Mouse (Mus musculus) MEL (cell line): ENCODE results near the gene Gripap1. TPM values are rescaled to one million over a fixed set of nuclear protein-coding genes. Genes with fewer than 3 reads are reported as not detected.
"Not testable (repeated sequence)": the region's sequence is repeated elsewhere in the genome, so short reads cannot be mapped to it uniquely, and the experiment has no call there.

ENCODE experiments used
- DNase-seq: peaks from one replicate; pipeline ENCODE4 v3.0.0; 2011; ENCODE audit warnings: low read depth, low spot score
- H3K27ac ChIP-seq: 2 replicates; pipeline ENCODE4 v1.5.1; 2012; ENCODE audit warnings: low read depth, mild to moderate bottlenecking, control low read depth, low read length, moderate library complexity; ENCODE audit not compliant: control insufficient read depth
- H3K27me3 ChIP-seq, 2 experiments: fragments of 150-350 bp in 1 of 2; sonication (generic) in 1 of 2; 2 replicates each; pipeline ENCODE4 v1.6.1; 2012; ENCODE audit warnings: low read length in 2 of 2, mild to moderate bottlenecking in 2 of 2, improper control_type of control experiment in 1 of 2, moderate library complexity in 1 of 2; ENCODE audit not compliant: insufficient read depth in 2 of 2, control insufficient read depth in 1 of 2
- H3K36me3 ChIP-seq, 2 experiments: 2 replicates each; pipeline ENCODE4 v1.6.1; 2012 to 2014; ENCODE audit warnings: low read length in 2 of 2, improper control_type of control experiment in 1 of 2, inconsistent platforms in 1 of 2, mild to moderate bottlenecking in 1 of 2; ENCODE audit not compliant: insufficient read depth in 2 of 2, control insufficient read depth in 1 of 2
- H3K4me1 ChIP-seq, 2 experiments: fragments of 150-350 bp in 1 of 2; sonication (generic) in 1 of 2; 2 replicates each; pipeline ENCODE4 v1.6.1; 2012; ENCODE audit warnings: low read length in 2 of 2, improper control_type of control experiment in 1 of 2, mild to moderate bottlenecking in 1 of 2; ENCODE audit not compliant: insufficient read depth in 2 of 2, control insufficient read depth in 1 of 2
- H3K4me3 ChIP-seq, 2 experiments: fragments of 150-350 bp in 1 of 2; sonication (generic) in 1 of 2; 2 replicates each; pipeline ENCODE4 v1.5.1; 2012; ENCODE audit warnings: low read depth in 2 of 2, low read length in 2 of 2, mild to moderate bottlenecking in 2 of 2, moderate library complexity in 2 of 2, control low read depth in 1 of 2, improper control_type of control experiment in 1 of 2; ENCODE audit not compliant: control insufficient read depth in 1 of 2, insufficient read depth in 1 of 2
- H3K79me2 ChIP-seq: 2 replicates; pipeline ENCODE4 v1.6.1; 2012; ENCODE audit warnings: mild to moderate bottlenecking, low read length, moderate library complexity; ENCODE audit not compliant: control insufficient read depth, poor library complexity, insufficient read depth
- H3K9ac ChIP-seq: 2 replicates; pipeline ENCODE4 v1.6.1; 2012; ENCODE audit warnings: low read depth, mild to moderate bottlenecking, control low read depth, low read length, moderate library complexity; ENCODE audit not compliant: control insufficient read depth, poor library complexity, severe bottlenecking
- H3K9me3 ChIP-seq: fragments of 150-350 bp; sonication (generic); replicated peaks from 2 replicates; pipeline ENCODE4 v1.6.1; 2012; ENCODE audit warnings: mild to moderate bottlenecking, low read length, improper control_type of control experiment, moderate library complexity; ENCODE audit not compliant: insufficient read depth
- CHD1 ChIP-seq: IDR thresholded peaks from 2 replicates; pipeline ENCODE4 v1.6.1; 2012; ENCODE audit warnings: low read depth, mild to moderate bottlenecking, inconsistent platforms, low read length, improper control_type of control experiment
- CHD2 ChIP-seq: IDR thresholded peaks from 2 replicates; pipeline ENCODE4 v1.6.1; 2011; ENCODE audit warnings: low read length, improper control_type of control experiment
- CTCF ChIP-seq, 3 experiments: IDR thresholded peaks in 2 of 3; conservative IDR thresholded peaks in 1 of 3; 2 replicates each; pipeline ENCODE4 v1.5.1; 2011 to 2012; ENCODE audit warnings: low read length in 3 of 3, low read depth in 2 of 3, mild to moderate bottlenecking in 2 of 3, improper control_type of control experiment in 1 of 3, inconsistent platforms in 1 of 3, mixed read lengths in 1 of 3, moderate library complexity in 1 of 3; ENCODE audit not compliant: control insufficient read depth in 1 of 3, insufficient read depth in 1 of 3, poor library complexity in 1 of 3, severe bottlenecking in 1 of 3
- E2F4 ChIP-seq: IDR thresholded peaks from 2 replicates; pipeline ENCODE4 v1.6.1; 2011; ENCODE audit warnings: low read depth, low read length, improper control_type of control experiment, borderline replicate concordance
- ETS1 ChIP-seq: IDR thresholded peaks from 2 replicates; pipeline ENCODE4 v1.6.1; 2012; ENCODE audit warnings: low read depth, mild to moderate bottlenecking, inconsistent platforms, low read length, improper control_type of control experiment, moderate library complexity
- HCFC1 ChIP-seq: IDR thresholded peaks from 2 replicates; pipeline ENCODE4 v1.6.1; 2012; ENCODE audit warnings: low read depth, mild to moderate bottlenecking, inconsistent platforms, low read length, improper control_type of control experiment, moderate library complexity
- KAT2A ChIP-seq: conservative IDR thresholded peaks from 2 replicates; pipeline ENCODE4 v1.6.1; 2012; ENCODE audit warnings: low read depth, low read length, improper control_type of control experiment, inconsistent platforms
- MXI1 ChIP-seq: IDR thresholded peaks from 2 replicates; pipeline ENCODE4 v1.6.1; 2011; ENCODE audit warnings: mild to moderate bottlenecking, low read depth, low read length, improper control_type of control experiment
- MYC ChIP-seq: IDR thresholded peaks from 2 replicates; pipeline ENCODE4 v1.6.1; 2011; ENCODE audit warnings: low read depth, mild to moderate bottlenecking, low read length, improper control_type of control experiment, moderate library complexity
- NELFE ChIP-seq: IDR thresholded peaks from 2 replicates; pipeline ENCODE4 v1.6.1; 2011; ENCODE audit warnings: low read depth, low read length, improper control_type of control experiment
- POLR2AphosphoS5 ChIP-seq: IDR thresholded peaks from 2 replicates; pipeline ENCODE4 v1.6.1; 2012; ENCODE audit warnings: low read depth, borderline replicate concordance, mild to moderate bottlenecking, inconsistent platforms, low read length, moderate library complexity, mixed read lengths
- RAD21 ChIP-seq: IDR thresholded peaks from 2 replicates; pipeline ENCODE4 v1.6.1; 2011; ENCODE audit warnings: mild to moderate bottlenecking, low read depth, low read length, improper control_type of control experiment
- RCOR1 ChIP-seq: IDR thresholded peaks from 2 replicates; pipeline ENCODE4 v1.6.1; 2012; ENCODE audit warnings: low read depth, mild to moderate bottlenecking, inconsistent platforms, low read length, improper control_type of control experiment
- SIN3A ChIP-seq: IDR thresholded peaks from 2 replicates; pipeline ENCODE4 v1.6.1; 2012; ENCODE audit warnings: low read length, improper control_type of control experiment, inconsistent platforms
- SMC3 ChIP-seq: IDR thresholded peaks from 2 replicates; pipeline ENCODE4 v1.6.1; 2011; ENCODE audit warnings: low read depth, low read length, improper control_type of control experiment
- TBP ChIP-seq: IDR thresholded peaks from 2 replicates; pipeline ENCODE4 v1.8.0; 2011; ENCODE audit warnings: low read depth, low read length, improper control_type of control experiment
- ZC3H11A ChIP-seq: IDR thresholded peaks from 2 replicates; pipeline ENCODE4 v1.6.1; 2012; ENCODE audit warnings: low read depth, mild to moderate bottlenecking, inconsistent platforms, low read length, improper control_type of control experiment
- ZNF384 ChIP-seq: IDR thresholded peaks from 2 replicates; pipeline ENCODE4 v1.6.1; 2012; ENCODE audit warnings: low read depth, mild to moderate bottlenecking, inconsistent platforms, low read length, improper control_type of control experiment
- polyA plus RNA-seq, 2 experiments: library from polyadenylated mRNA; stranded (reverse) in 1 of 2; unstranded in 1 of 2; fragments of >175 nt in 1 of 2; fragments of >200 nt in 1 of 2; gene quantifications; 2 replicates each; pipeline versions ENCODE4 v1.2.1 to v1.2.4; 2012; ENCODE audit warnings: low replicate concordance in 2 of 2, low read depth in 1 of 2; ENCODE audit not compliant: insufficient read length in 2 of 2, insufficient read depth in 1 of 2, missing spikeins in 1 of 2
- total RNA-seq: library from RNA; depleted of rRNA; stranded (reverse); fragments of 300-350 nt; gene quantifications from 2 replicates; pipeline ENCODE4 v1.2.3, GENCODE M21; 2012

Gene Gripap1
- total and polyA plus RNA-seq, 3 experiments, result 40.5 to 244 (median 84.6) TPM

GRCm38 (mm10) chrX:7802157-7802556, 12.6 kb downstream of the Gripap1 start:
- DNase-seq, result peak; percentile 67
- not testable (repeated sequence) for H3K9me3 ChIP-seq, H3K9ac ChIP-seq, H3K4me3 ChIP-seq, H3K4me1 ChIP-seq, H3K27ac ChIP-seq, H3K79me2 ChIP-seq, H3K27me3 ChIP-seq
- TF ChIP-seq ZNF384 (peak; percentile 89), SIN3A (peak; percentile 44; the same call in 1 of the 2 replicates), ETS1 (0 out of 2 replicates have a peak, but pooled peaks have one; percentile 39), MXI1 (0 out of 2 replicates have a peak, but pooled peaks have one; percentile 28)
- H3K36me3 ChIP-seq, result peaks cover 6 to 16% of the 10 kb centered on the region in 2 experiments

GRCm38 (mm10) chrX:7815016-7815415, 25.5 kb downstream of the Gripap1 start:
- not testable (repeated sequence) for H3K36me3 ChIP-seq, H3K4me3 ChIP-seq, H3K79me2 ChIP-seq, H3K27ac ChIP-seq, H3K27me3 ChIP-seq, H3K9ac ChIP-seq, H3K4me1 ChIP-seq, H3K9me3 ChIP-seq
- TF ChIP-seq CTCF (IDR thresholded peaks at IDR 0.05 in 2 of 3, conservative IDR thresholded peaks at IDR 0.05 in 1 of 3; ENCODE audit: control insufficient read depth in 1 of 3, insufficient read depth in 1 of 3, low read depth in 2 of 3, low read length in 3 of 3, poor library complexity in 1 of 3, severe bottlenecking in 1 of 3) (peak; percentile 51 to 67 (median 60)), RAD21 (peak; percentile 47), SMC3 (peak; percentile 60)
- DNase-seq, result peak; percentile 62

GRCm38 (mm10) chrX:7821865-7822779, 32.6 kb downstream of the Gripap1 start, which contains the start of gene Kcnd1:
Kcnd1 (plus strand) TSS chrX:7822289.
- TF ChIP-seq CHD1, result no peak
- TF ChIP-seq NELFE, result no peak
- no peak for TF ChIP-seq SMC3
- TF ChIP-seq POLR2AphosphoS5, result no peak
- no peak for TF ChIP-seq MYC
- no peak for TF ChIP-seq KAT2A
- no peak for TF ChIP-seq RCOR1
- no peak for TF ChIP-seq HCFC1
- no peak for TF ChIP-seq E2F4
- TF ChIP-seq CHD2, result no peak
- TF ChIP-seq ZNF384, result no peak
- no peak for TF ChIP-seq ZC3H11A
- TF ChIP-seq TBP, result no peak
- TF ChIP-seq CTCF (IDR thresholded peaks at IDR 0.05 in 2 of 3, conservative IDR thresholded peaks at IDR 0.05 in 1 of 3; ENCODE audit: control insufficient read depth in 1 of 3, insufficient read depth in 1 of 3, low read depth in 2 of 3, low read length in 3 of 3, poor library complexity in 1 of 3, severe bottlenecking in 1 of 3), result no peak
- Histone ChIP-seq H3K27me3 (no peaks in the 10 kb centered on the region), H3K9me3 (no peaks in the 10 kb centered on the region), H3K4me3 (no peak within 1 kb of the TSS), H3K36me3 (peaks cover 0 to 6% of the 10 kb centered on the region in 2 experiments; a peak in 1 of 4 replicates), H3K27ac (no peak within 1 kb of the TSS), H3K9ac (no peak within 1 kb of the TSS), H3K4me1 (no peaks in the 10 kb centered on the region), H3K79me2 (no peaks in the 10 kb centered on the region)
- no peak for DNase-seq
